Mouse (Mus musculus) limb, embryonic 11.5 days (tissue): Measurements from ENCODE around the gene Slc35f4. TPM values are rescaled to one million over a fixed set of nuclear protein-coding genes. Genes with fewer than 3 reads are reported as not detected.

Experiments used
- ATAC-seq: fragments of 200-750 bp; cut with Nextera tagmentation; 2 replicates; pipeline ENCODE4 v1.8.0; 2017; ENCODE audit warnings: low read depth; ENCODE audit not compliant: insufficient number of reproducible peaks, low FRiP score, low TSS enrichment
- DNase-seq: peaks from one replicate; pipeline ENCODE4 v3.0.0-alpha.2; 2015; ENCODE audit warnings: low spot score
- H3K27ac ChIP-seq: fragments of 300-500 bp; sonication (generic); replicated peaks from 2 replicates; pipeline ENCODE4 v1.5.1; 2014; ENCODE audit warnings: low read depth, mild to moderate bottlenecking, low read length
- H3K27me3 ChIP-seq: fragments of 300-500 bp; sonication (generic); 2 replicates; pipeline ENCODE4 v1.6.1; 2014; ENCODE audit warnings: mild to moderate bottlenecking, low read length, mixed read lengths; ENCODE audit not compliant: control insufficient read depth, insufficient read depth
- H3K36me3 ChIP-seq: fragments of 300-500 bp; sonication (generic); 2 replicates; pipeline ENCODE4 v1.6.1; 2014; ENCODE audit warnings: mild to moderate bottlenecking, low read length, moderate library complexity, mixed read lengths; ENCODE audit not compliant: control insufficient read depth, insufficient read depth
- H3K4me1 ChIP-seq: fragments of 300-500 bp; sonication (generic); 2 replicates; pipeline ENCODE4 v1.6.1; 2014; ENCODE audit warnings: low read length, mixed read lengths; ENCODE audit not compliant: control insufficient read depth, insufficient read depth
- H3K4me2 ChIP-seq: fragments of 300-500 bp; sonication (generic); 2 replicates; pipeline ENCODE4 v1.6.1; 2014; ENCODE audit warnings: low read depth, mild to moderate bottlenecking, moderate library complexity; ENCODE audit not compliant: severe bottlenecking
- H3K4me3 ChIP-seq: fragments of 300-500 bp; sonication (generic); 2 replicates; pipeline ENCODE4 v1.5.1; 2014; ENCODE audit warnings: low read depth, low read length
- H3K9ac ChIP-seq: fragments of 300-500 bp; sonication (generic); 2 replicates; pipeline ENCODE4 v1.6.1; 2014; ENCODE audit warnings: mild to moderate bottlenecking, low read length
- H3K9me3 ChIP-seq: fragments of 300-500 bp; sonication (generic); 2 replicates; pipeline ENCODE4 v1.6.1; 2016; ENCODE audit warnings: low read length; ENCODE audit not compliant: control insufficient read depth
- WGBS: fragments of 180-500 bp; shearing (Covaris S2); extraction: QIAGEN DNeasy Blood & Tissue Kit; methylation state at CpG from one replicate; pipeline ENCODE4 v1.1.7; 2014; 5-methylcytosine and 5-hydroxymethylcytosine counted together
- polyA plus RNA-seq: library from polyadenylated mRNA; unstranded; fragments of >200 nt; fragmentation: Nextera tagmentation; extraction: Ambion mirVana; gene quantifications from 2 replicates; pipeline ENCODE4 v1.2.1, GENCODE M21; 2014

Slc35f4 gene
- polyA plus RNA-seq, 1 experiment from 2014 or later, result not detected

DNA sequence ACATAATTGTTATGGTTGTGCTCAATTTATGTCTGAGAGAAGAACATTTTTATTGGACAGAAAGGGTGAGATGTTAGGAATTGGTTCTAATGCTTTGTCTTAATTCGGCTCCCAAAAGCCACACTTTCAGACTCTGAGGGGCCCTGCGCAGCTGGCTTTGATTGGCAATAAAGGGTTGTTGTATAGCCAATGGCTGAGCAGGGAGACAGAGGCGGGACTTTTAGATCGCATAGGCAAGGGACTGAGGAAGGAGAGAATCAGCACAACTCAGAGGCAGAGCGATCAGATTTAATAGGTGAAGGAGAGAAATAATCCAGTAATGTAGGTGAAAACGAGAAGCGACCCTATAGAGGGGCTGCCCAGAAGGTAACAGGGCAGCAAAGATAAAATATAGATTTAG is 79.4 kb downstream of the Slc35f4 start:
- ATAC-seq (no peak), DNase-seq (peak; percentile 25)
- Histone ChIP-seq H3K4me2 (no peak overlapping the region), H3K9me3 (no peaks in the 10 kb centered on the region), H3K36me3 (no peaks in the 10 kb centered on the region), H3K4me3 (no peak overlapping the region), H3K9ac (no peak overlapping the region), H3K4me1 (no peaks in the 10 kb centered on the region), H3K27me3 (no peaks in the 10 kb centered on the region), H3K27ac (no peak overlapping the region)
- 44% methylated on average over 7 of the region's 7 CpGs for WGBS

DNA sequence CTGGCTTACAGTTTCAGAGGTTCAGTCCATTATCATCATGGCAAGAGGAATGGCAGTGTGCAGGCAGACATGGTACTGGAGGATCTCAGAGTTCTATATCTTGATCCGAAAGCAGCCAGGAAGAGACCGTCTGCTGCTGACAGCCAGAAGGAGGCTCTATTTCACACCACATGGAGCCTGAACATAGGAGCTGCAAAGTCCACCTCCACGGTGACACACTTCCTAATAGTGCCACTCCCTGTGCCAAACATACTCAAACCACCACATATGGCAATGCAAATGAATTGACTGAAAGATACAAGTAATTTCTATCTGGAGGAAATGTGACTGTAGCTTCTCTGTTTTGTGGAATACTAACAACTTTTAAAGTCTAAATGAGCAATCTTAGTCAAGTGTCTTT is 89.0 kb downstream of the Slc35f4 start:
- H3K4me2 ChIP-seq, result no peak overlapping the region
- no peak for DNase-seq
- WGBS, result 82% methylated on average over 3 of the region's 3 CpGs
- H3K27me3 ChIP-seq, result no peaks in the 10 kb centered on the region
- H3K9me3 ChIP-seq, result no peaks in the 10 kb centered on the region
- no peaks in the 10 kb centered on the region for H3K36me3 ChIP-seq
- no peak overlapping the region for H3K4me3 ChIP-seq
- ATAC-seq, result no peak
- no peak overlapping the region for H3K27ac ChIP-seq
- H3K9ac ChIP-seq, result no peak overlapping the region
- H3K4me1 ChIP-seq, result no peaks in the 10 kb centered on the region

DNA sequence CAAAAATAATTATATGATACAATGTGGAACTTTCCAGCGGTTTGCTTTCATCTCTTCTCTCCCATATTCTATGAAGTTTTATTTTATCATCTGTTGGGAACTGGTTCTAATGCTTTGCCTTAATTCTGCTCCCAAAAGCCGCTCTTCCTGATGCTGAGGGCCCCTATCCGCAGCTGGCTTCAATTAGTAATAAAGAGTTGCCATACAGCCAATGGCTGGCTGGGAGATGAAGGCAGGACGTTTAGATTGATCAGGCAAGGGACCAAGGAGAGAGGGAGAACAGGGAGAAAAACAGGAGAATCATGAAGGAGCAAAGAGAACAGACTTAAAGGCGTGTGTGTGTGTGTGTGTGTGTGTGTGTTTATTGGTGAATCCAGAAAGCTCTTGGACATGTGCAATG is 94.0 kb downstream of the Slc35f4 start:
- H3K4me2 ChIP-seq, result no peak overlapping the region
- H3K9me3 ChIP-seq, result no peaks in the 10 kb centered on the region
- H3K4me3 ChIP-seq, result no peak overlapping the region
- no peaks in the 10 kb centered on the region for H3K4me1 ChIP-seq
- no peak overlapping the region for H3K27ac ChIP-seq
- H3K9ac ChIP-seq, result no peak overlapping the region
- no peak for ATAC-seq
- DNase-seq, result peak; percentile 34
- no peaks in the 10 kb centered on the region for H3K36me3 ChIP-seq
- 37% methylated on average over 5 of the region's 5 CpGs for WGBS
- H3K27me3 ChIP-seq, result no peaks in the 10 kb centered on the region

DNA sequence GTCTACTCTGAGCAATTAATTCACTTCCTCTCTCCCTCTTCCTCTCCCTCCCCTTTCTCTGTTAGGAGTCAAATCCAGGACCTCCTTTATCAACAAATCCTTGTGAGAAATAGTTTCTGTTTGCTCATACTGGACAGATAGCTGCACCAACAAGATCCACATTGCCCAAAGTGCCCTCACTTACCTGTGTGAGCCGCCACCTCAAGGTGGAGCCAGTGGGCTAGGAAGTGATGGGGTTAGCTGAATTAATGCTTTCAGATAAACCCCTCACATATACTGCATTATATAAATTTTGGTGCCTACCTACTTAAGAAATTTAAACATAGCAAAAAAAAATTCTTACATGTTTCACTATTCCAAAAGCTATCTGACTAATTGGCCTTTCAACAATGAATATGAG is 133.4 kb downstream of the Slc35f4 start:
- no peaks in the 10 kb centered on the region for H3K36me3 ChIP-seq
- no peak for ATAC-seq
- no peaks in the 10 kb centered on the region for H3K27me3 ChIP-seq
- H3K4me3 ChIP-seq, result no peak overlapping the region
- no peak overlapping the region for H3K4me2 ChIP-seq
- 34% methylated on average over 1 of the region's 1 CpGs for WGBS
- H3K27ac ChIP-seq, result no peak overlapping the region
- no peak overlapping the region for H3K9ac ChIP-seq
- DNase-seq, result peak; percentile 30
- no peaks in the 10 kb centered on the region for H3K9me3 ChIP-seq
- no peaks in the 10 kb centered on the region for H3K4me1 ChIP-seq

GRCm38 (mm10) chr14:49362161-49362560 is 163.7 kb downstream of the Slc35f4 start:
- ATAC-seq, result no peak
- Histone ChIP-seq H3K27me3 (no peaks in the 10 kb centered on the region), H3K9ac (no peak overlapping the region), H3K27ac (no peak overlapping the region), H3K4me1 (no peaks in the 10 kb centered on the region), H3K4me2 (no peak overlapping the region), H3K9me3 (no peaks in the 10 kb centered on the region), H3K4me3 (no peak overlapping the region), H3K36me3 (no peaks in the 10 kb centered on the region)
- WGBS, result 69% methylated on average over 2 of the region's 2 CpGs
- no peak for DNase-seq

DNA sequence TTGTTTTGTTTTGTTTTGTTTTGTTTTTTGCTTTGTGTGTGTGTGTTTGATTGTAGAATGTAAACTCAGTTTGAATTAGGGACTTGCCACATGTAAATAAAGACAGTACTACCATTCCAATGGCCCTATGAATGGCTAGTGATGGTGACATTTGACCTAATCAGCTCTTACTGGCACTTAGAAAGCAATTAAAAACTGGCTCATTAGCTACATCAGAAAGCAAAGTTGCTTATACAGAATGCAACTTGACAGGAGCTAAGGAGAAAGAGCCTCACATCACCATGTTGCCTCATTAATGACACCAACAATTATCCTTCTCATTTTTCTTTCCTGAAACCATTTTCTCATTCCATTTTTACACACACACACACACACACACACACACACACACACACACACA is 170.3 kb downstream of the Slc35f4 start:
- H3K4me1 ChIP-seq, result no peaks in the 10 kb centered on the region
- no peak overlapping the region for H3K9ac ChIP-seq
- H3K27ac ChIP-seq, result no peak overlapping the region
- H3K4me2 ChIP-seq, result no peak overlapping the region
- no peaks in the 10 kb centered on the region for H3K36me3 ChIP-seq
- H3K9me3 ChIP-seq, result no peaks in the 10 kb centered on the region
- no peak overlapping the region for H3K4me3 ChIP-seq
- DNase-seq, result no peak
- ATAC-seq, result no peak
- no peaks in the 10 kb centered on the region for H3K27me3 ChIP-seq

DNA sequence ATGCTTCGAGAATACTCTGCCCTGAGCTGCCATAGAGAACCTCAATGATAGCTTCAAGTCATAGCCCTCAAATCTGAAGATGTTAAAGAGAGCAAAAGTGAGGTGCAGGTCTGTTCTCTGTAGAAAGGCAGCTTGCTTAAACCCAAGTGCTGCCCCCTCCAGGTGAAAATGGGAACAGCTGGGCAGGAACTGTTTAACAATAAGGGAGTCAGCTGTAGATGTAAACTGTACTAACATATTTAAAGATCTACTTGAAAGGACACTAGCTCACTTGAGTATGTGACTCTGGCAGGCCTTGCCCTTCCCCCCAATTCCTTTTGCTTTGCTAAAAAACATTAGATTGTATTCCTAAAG is 177.0 kb downstream of the Slc35f4 start:
- no peak overlapping the region for H3K9ac ChIP-seq
- H3K4me3 ChIP-seq, result no peak overlapping the region
- no peak for ATAC-seq
- H3K9me3 ChIP-seq, result no peaks in the 10 kb centered on the region
- H3K36me3 ChIP-seq, result no peaks in the 10 kb centered on the region
- H3K27me3 ChIP-seq, result no peaks in the 10 kb centered on the region
- peak; percentile 63 for DNase-seq
- H3K4me2 ChIP-seq, result no peak overlapping the region
- 81% methylated on average over 1 of the region's 1 CpGs for WGBS
- no peaks in the 10 kb centered on the region for H3K4me1 ChIP-seq
- no peak overlapping the region for H3K27ac ChIP-seq

DNA sequence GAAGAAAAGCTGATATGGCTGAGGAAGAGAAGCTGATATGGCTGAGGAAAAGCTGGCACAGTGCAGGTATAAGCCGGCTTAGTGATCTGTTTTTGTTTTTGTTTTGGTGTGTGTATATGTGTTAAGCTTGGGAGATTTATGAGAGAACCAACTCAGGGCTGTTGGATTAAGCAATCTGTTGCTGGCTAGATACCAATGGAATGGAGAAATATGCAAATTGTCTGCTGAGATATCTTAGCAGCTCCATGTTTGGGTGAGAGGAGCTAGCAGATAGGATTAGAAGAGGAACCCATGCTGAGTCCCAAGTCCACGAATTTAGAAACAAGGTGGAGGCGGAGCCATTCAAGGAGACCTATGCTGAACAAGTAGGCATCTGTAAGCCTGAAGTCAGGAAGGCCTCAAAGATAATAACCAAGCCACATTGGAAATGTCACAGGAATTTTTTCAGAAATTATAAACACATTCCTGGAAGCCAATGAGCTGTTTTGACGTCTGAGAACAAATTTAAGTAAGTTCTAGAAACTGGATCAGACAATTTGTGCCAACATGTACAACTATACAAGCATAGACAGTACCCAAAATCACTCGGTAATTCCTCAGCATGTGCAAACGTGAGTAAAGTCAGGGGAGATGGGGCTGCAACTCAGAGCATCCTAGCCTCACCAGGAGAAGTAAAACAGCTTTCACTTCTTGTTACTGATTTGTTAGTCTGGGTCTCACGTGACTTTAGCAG is 177.5 kb downstream of the Slc35f4 start:
- ATAC-seq, result no peak
- Histone ChIP-seq H3K9ac (no peak overlapping the region), H3K9me3 (no peaks in the 10 kb centered on the region), H3K4me1 (no peaks in the 10 kb centered on the region), H3K36me3 (no peaks in the 10 kb centered on the region), H3K27ac (no peak overlapping the region), H3K4me3 (no peak overlapping the region), H3K4me2 (no peak overlapping the region), H3K27me3 (no peaks in the 10 kb centered on the region)
- WGBS, result 75% methylated on average over 7 of the region's 7 CpGs
- DNase-seq, result no peak

GRCm38 (mm10) chr14:49345835-49346234 is 180.0 kb downstream of the Slc35f4 start:
- ATAC-seq, result no peak
- Histone ChIP-seq H3K4me2 (no peak overlapping the region), H3K9me3 (no peaks in the 10 kb centered on the region), H3K4me3 (no peak overlapping the region), H3K27ac (no peak overlapping the region), H3K27me3 (no peaks in the 10 kb centered on the region), H3K36me3 (no peaks in the 10 kb centered on the region), H3K4me1 (no peaks in the 10 kb centered on the region), H3K9ac (no peak overlapping the region)
- whole genome bisulfite sequencing, result 92% methylated on average over 2 of the region's 2 CpGs
- no peak for DNase-seq
